Mouse (Mus musculus) urinary bladder, adult 18-20 months (tissue): ENCODE results near the gene Cdh18.

Experiments used
- DNase-seq, 2 experiments: peaks; one replicate each; pipeline ENCODE4 v3.0.0; 2022; ENCODE audit warnings: low spot score in 2 of 2, mixed read lengths in 2 of 2

Cdh18 gene

DNA sequence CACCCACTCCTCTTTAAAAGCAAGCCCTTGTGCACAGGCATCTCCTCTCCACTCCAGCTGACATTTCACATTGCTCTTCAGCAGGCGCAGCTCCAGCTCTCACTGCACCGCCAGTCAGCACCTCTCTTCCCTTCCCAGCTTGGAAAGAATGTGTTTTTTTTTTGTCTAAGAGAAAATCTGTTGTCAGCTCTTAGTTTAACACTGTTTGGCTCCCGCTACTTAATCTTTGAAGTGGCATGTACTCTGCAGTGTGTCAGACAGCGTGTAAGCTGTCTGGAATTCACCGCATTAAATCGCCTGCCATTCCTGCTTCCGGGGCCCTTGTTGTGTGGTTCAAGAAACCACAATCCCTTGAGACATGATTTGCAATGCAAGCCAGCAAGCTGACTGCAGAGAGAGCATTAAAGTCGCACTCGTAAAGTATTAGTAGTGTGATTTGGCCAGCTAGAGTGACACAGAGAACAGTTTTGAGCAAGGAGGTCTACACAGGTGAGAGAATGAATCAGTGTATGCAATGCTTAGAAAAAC is 903.3 kb downstream of the Cdh18 start:
- no peak for DNase-seq

DNA sequence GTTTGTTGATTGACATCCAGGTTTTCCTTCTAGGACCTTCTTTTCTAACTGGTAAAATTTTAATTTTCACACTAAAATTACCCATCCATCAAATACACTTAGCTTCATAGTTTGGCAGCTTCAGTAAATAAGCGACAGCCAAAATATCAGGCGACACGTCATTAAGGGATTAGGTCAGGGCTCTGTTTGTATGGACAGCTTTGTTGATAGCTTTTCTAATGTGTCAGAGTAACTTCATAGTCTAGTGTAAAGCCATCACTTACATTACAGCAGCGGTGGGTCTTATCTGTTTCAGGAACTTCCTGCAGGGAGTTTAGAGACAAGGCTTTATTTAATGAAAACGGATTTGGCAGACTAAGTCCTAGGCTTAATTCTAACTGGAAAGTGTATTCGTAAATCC is 904.5 kb downstream of the Cdh18 start:
- DNase-seq, result no peak

GRCm38 (mm10) chr15:23455344-23455743 is 906.5 kb downstream of the Cdh18 start:
- no peak for DNase-seq

- no peak for DNase-seq
These were observed 908.6 kb downstream of the Cdh18 start for GRCm38 (mm10) chr15:23457401-23457800.

DNA sequence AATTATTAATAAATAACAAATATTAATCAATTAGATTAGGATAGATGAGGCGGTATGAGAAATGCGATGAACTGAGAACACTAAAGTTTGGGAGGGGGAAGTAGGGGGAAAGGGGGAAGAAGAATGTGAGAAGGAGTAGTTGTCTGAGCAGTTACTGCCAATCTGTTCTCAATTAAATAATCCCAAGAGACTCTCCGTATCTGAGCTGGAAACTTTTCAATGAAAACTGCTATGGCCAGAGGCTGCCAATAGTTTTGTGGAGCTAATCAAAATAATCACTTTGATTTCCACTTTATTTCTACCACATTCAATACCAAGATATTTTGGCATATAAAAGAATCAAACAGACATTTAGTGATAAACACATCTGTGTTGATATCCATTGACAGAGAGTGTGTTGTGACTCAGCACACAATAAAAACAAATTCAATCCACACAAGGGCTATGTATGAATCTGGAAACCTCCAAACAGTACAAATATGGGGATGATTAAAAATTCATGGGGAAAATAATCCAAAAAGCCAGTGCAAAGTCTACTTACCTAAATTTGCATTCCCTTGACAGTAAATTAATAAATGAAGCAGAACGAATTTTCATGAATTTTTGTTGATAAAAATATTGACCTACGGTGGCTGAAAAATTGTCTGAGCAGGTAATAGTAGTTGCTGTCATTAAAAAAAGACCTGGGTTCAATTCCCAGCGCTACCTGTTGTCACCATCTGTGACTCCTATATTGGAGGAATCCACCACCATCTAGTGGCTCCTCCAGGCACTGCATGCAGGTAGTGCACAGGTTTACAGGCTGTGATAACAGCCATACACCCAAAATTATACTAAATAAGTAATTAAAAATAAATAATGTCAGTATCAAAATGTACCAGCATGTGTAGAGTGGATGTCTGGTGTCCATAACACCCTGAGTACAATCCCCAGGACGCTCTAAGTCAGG is 922.0 kb downstream of the Cdh18 start:
- DNase-seq, result no peak

GRCm38 (mm10) chr15:23486306-23486705 is 937.5 kb downstream of the Cdh18 start:
- no peak for DNase-seq

GRCm38 (mm10) chr15:23506480-23506879 is 957.7 kb downstream of the Cdh18 start:
- DNase-seq, result no peak

GRCm38 (mm10) chr15:23509694-23510093 is 960.9 kb downstream of the Cdh18 start:
- no peak for DNase-seq

DNA sequence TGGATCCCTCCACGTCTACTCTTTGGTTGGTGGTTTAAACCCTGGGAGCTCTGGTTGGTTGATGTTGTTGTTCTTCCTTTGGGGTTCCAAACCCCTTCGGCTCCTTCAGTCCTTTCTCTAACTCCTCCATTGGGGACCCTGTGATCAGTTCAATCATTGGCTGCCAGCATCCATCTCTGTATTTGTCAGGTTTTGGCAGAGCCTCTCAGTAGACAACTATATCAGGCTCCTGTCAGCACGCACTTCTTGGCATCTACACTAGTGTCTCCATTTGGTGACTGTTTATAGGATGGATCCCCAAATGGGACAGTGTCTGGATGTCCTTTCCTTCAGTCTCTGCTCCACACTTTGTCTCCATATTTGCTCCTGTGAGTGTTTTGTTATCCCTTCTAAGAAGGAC is 967.0 kb downstream of the Cdh18 start:
- no peak for DNase-seq

- DNase-seq, result no peak
These were observed 969.3 kb downstream of the Cdh18 start for GRCm38 (mm10) chr15:23518079-23518478.
